Mouse (Mus musculus) liver, postnatal 0 days (tissue): Measurements from ENCODE around the gene Arhgef18. TPM values are rescaled to one million over a fixed set of nuclear protein-coding genes. Genes with fewer than 3 reads are reported as not detected.

Experiments used
- ATAC-seq: fragments of 200-750 bp; cut with Nextera tagmentation; 2 replicates; pipeline ENCODE4 v1.8.0; 2017; ENCODE audit warnings: mild to moderate bottlenecking, moderate library complexity
- DNase-seq: peaks from one replicate; pipeline ENCODE4 v3.0.0-alpha.2; 2016
- H3K27ac ChIP-seq: fragments of 300-500 bp; sonication (generic); 2 replicates; pipeline ENCODE4 v1.5.1; 2014; ENCODE audit warnings: antibody characterized with exemption, moderate library complexity, mild to moderate bottlenecking, low read depth
- H3K27me3 ChIP-seq: fragments of 300-500 bp; sonication (generic); 2 replicates; pipeline ENCODE4 v1.6.1; 2014; ENCODE audit warnings: low read length, control low read depth, mixed read lengths; ENCODE audit not compliant: insufficient read depth
- H3K36me3 ChIP-seq: fragments of 300-500 bp; sonication (generic); replicated peaks from 2 replicates; pipeline ENCODE4 v1.6.1; 2014; ENCODE audit warnings: mild to moderate bottlenecking, control low read depth, low read length, moderate library complexity, mixed read lengths; ENCODE audit not compliant: insufficient read depth
- H3K4me1 ChIP-seq: fragments of 300-500 bp; sonication (generic); 2 replicates; pipeline ENCODE4 v1.6.1; 2014; ENCODE audit warnings: antibody characterized with exemption, mild to moderate bottlenecking, control low read depth; ENCODE audit not compliant: insufficient read depth
- H3K4me2 ChIP-seq: fragments of 300-500 bp; sonication (generic); 2 replicates; pipeline ENCODE4 v1.6.1; 2014; ENCODE audit warnings: low read depth, mild to moderate bottlenecking, low read length, moderate library complexity, mixed read lengths
- H3K4me3 ChIP-seq: fragments of 300-500 bp; sonication (generic); 2 replicates; pipeline ENCODE4 v1.5.1; 2014; ENCODE audit warnings: low read depth, low read length
- H3K9ac ChIP-seq: fragments of 300-500 bp; sonication (generic); replicated peaks from 2 replicates; pipeline ENCODE4 v1.6.1; 2014; ENCODE audit warnings: mild to moderate bottlenecking, moderate library complexity
- H3K9me3 ChIP-seq: fragments of 300-500 bp; sonication (generic); 2 replicates; pipeline ENCODE4 v1.6.1; 2016; ENCODE audit warnings: mild to moderate bottlenecking, control low read depth, low read length, mixed read lengths
- CTCF ChIP-seq: sonication (generic); IDR thresholded peaks from 2 replicates; pipeline ENCODE4 v1.5.1; 2016; ENCODE audit warnings: antibody characterized with exemption, low read depth
- EP300 ChIP-seq: IDR thresholded peaks from 2 replicates; pipeline ENCODE4 v1.6.1; 2016; ENCODE audit warnings: antibody characterized with exemption, low read depth, mild to moderate bottlenecking
- WGBS: fragments of 180-500 bp; shearing (Covaris S2); extraction: QIAGEN DNeasy Blood & Tissue Kit; methylation state at CpG from one replicate; pipeline ENCODE4 v1.1.7; 2014; ENCODE audit not compliant: insufficient replicate concordance; 5-methylcytosine and 5-hydroxymethylcytosine counted together
- polyA plus RNA-seq: library from polyadenylated mRNA; unstranded; fragments of >200 nt; fragmentation: Nextera tagmentation; extraction: Ambion mirVana; gene quantifications from 2 replicates; pipeline ENCODE4 v1.2.1, GENCODE M21; 2015

Gene Arhgef18
- polyA plus RNA-seq, 1 experiment from 2014 or later: 1.9 TPM

DNA sequence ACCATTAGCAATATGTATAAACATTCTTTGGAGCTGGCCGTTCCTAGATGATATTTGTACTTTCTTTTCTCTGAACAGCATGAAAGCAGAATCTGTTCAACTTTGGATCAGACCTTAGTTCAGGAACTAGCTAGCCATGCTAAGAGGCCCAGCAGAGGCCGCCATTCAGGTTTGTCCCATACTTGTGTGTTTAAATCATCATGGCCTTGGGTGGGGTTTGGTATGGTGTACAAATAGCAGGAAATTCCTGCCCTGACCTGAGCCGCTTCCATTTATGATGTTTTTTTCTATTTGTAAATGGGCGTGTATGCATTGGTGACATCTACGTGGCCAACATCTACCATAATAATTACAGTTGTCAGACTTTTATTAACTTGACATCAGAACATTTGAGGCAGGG, 32.4 kb downstream of the Arhgef18 start:
- H3K9ac ChIP-seq: no peak overlapping the region
- H3K4me3 ChIP-seq: no peak overlapping the region
- no peaks in the 10 kb centered on the region for H3K9me3 ChIP-seq
- no peak overlapping the region for H3K4me2 ChIP-seq
- WGBS: 80% methylated on average over 5 of the region's 5 CpGs
- no peaks in the 10 kb centered on the region for H3K4me1 ChIP-seq
- ATAC-seq (no peak), DNase-seq (no peak)
- H3K27ac ChIP-seq: no peak overlapping the region
- peaks cover 23% of the 10 kb centered on the region for H3K36me3 ChIP-seq
- no peaks in the 10 kb centered on the region for H3K27me3 ChIP-seq
- TF ChIP-seq EP300: no peak
- no peak for TF ChIP-seq CTCF

DNA sequence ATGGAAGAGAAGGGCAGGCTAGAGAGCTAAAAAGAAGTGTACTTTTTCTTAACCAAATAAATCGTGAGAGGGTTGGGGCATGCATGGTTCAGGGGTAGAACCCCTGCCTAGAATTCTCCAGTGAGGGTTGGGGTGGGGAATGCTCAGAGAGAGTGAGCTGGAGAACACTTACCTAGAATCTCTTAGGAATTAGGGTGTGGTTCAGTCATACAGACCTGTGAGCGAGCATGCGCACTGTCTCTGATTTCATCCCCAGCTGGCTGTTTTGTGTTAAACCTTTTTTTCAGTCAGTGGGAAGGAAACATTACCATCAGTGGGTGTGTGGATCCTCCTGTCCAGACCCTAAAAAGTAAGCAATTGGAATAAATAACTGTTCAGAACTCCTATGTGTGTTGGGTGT, 33.4 kb downstream of the Arhgef18 start:
- Histone ChIP-seq H3K4me3 (no peak overlapping the region), H3K36me3 (peaks cover 29% of the 10 kb centered on the region), H3K4me2 (no peak overlapping the region), H3K4me1 (no peaks in the 10 kb centered on the region), H3K27ac (no peak overlapping the region), H3K9me3 (no peaks in the 10 kb centered on the region), H3K9ac (no peak overlapping the region), H3K27me3 (no peaks in the 10 kb centered on the region)
- WGBS: 77% methylated on average over 3 of the region's 3 CpGs
- TF ChIP-seq EP300: no peak
- no peak for TF ChIP-seq CTCF
- DNase-seq (no peak), ATAC-seq (no peak)

DNA sequence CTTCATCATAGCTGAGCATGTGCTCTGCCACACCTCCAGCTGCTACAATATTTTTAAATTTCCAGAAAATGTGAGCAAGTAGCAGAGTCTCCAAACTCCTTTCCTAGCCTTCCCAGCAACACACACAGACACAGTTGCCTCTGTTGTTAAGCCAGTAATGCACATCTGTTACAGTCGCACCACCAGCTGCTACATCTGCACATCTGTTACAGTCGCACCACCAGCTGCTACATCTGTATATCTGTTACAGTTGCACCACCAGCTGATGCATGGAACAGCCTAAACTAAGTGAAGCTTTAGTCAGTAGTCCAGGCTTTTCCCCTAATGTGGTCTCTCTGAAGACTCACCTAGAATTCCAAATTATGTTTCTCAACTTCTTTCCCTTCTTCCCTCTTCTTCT, 35.6 kb downstream of the Arhgef18 start:
- no peak overlapping the region for H3K27ac ChIP-seq
- 70% methylated on average over 2 of the region's 2 CpGs for WGBS
- H3K9me3 ChIP-seq: no peaks in the 10 kb centered on the region
- peaks cover 50% of the 10 kb centered on the region for H3K36me3 ChIP-seq
- H3K9ac ChIP-seq: no peak overlapping the region
- DNase-seq (no peak), ATAC-seq (no peak)
- no peak overlapping the region for H3K4me3 ChIP-seq
- H3K4me1 ChIP-seq: no peaks in the 10 kb centered on the region
- no peak overlapping the region for H3K4me2 ChIP-seq
- TF ChIP-seq EP300: no peak
- TF ChIP-seq CTCF: no peak
- H3K27me3 ChIP-seq: no peaks in the 10 kb centered on the region

DNA sequence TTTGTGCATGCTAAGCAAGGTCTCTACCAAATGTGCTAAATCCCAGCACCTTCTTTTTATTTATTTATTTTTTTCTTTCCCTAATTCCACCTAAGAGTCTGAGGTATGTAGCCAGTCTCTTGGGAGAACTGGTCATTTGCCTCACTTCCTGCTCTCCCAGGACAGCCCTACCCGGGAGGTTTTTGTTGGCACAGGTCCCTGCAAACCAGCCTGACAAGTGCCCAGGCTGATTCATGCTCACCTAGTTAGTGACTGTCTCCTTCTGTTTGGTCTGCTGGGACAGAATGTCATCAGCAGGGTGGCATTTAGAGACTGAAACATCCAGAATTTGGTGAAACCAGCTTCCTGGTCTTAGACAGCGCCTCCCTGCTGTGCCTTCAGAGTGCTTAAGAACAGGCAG, 37.2 kb downstream of the Arhgef18 start:
- H3K27ac ChIP-seq: no peak overlapping the region
- ATAC-seq (no peak), DNase-seq (no peak)
- no peaks in the 10 kb centered on the region for H3K9me3 ChIP-seq
- H3K9ac ChIP-seq: no peak overlapping the region
- H3K4me1 ChIP-seq: no peaks in the 10 kb centered on the region
- H3K36me3 ChIP-seq: peaks cover 61% of the 10 kb centered on the region
- H3K27me3 ChIP-seq: no peaks in the 10 kb centered on the region
- TF ChIP-seq EP300: no peak
- no peak for TF ChIP-seq CTCF
- WGBS: 76% methylated on average over 2 of the region's 2 CpGs
- no peak overlapping the region for H3K4me3 ChIP-seq
- H3K4me2 ChIP-seq: no peak overlapping the region

DNA sequence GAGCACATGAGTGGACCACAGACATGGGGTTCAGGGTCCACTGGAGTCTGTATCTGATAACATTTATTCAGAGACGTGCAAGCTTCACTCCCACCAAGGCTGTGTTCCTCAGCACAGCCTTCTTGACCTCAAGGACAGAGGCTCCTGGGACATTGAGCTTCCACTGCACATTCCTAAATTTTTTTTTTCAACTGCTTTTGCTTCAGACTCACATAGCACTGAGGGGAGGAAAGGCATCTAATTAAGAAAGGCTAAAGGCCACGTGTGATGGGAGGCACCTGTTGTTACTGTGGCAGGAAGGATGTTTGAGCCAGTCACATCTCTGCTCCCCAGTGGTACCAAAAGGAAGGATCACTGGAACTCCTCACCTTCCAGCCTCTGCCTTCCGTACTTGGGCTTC, 38.3 kb downstream of the Arhgef18 start:
- Histone ChIP-seq H3K27me3 (no peaks in the 10 kb centered on the region), H3K9me3 (no peaks in the 10 kb centered on the region), H3K9ac (no peak overlapping the region), H3K36me3 (peaks cover 69% of the 10 kb centered on the region), H3K27ac (no peak overlapping the region), H3K4me1 (no peaks in the 10 kb centered on the region), H3K4me2 (no peak overlapping the region), H3K4me3 (no peak overlapping the region)
- 82% methylated on average over 3 of the region's 3 CpGs for WGBS
- ATAC-seq: no peak
- no peak for TF ChIP-seq CTCF
- DNase-seq: no peak

DNA sequence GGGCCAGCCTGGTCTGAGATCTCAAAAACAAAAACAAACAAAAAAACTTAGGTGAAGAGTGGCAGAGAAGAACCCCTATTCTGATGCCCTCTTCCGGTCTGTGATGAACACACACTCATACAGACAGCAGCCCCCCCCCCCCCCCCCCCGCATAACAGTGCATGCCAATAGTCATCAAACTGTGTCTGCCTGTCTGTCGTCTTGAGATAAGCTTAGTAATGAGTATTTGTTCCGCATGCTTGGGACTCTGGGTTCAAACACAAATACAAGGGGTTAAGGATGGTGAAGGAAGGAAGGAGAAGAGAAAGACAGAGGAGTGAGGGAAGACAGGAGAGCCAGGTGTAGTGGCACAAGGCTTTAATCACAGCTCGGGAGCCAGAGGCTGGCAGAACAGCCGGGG, 43.7 kb downstream of the Arhgef18 start:
- Histone ChIP-seq H3K9ac (no peak overlapping the region), H3K27me3 (no peaks in the 10 kb centered on the region), H3K4me3 (no peak overlapping the region), H3K9me3 (no peaks in the 10 kb centered on the region), H3K27ac (no peak overlapping the region), H3K36me3 (peaks cover 87% of the 10 kb centered on the region), H3K4me1 (no peaks in the 10 kb centered on the region), H3K4me2 (no peak overlapping the region)
- no peak for DNase-seq
- TF ChIP-seq EP300: no peak
- no peak for TF ChIP-seq CTCF
- ATAC-seq: peak; percentile 38; the same call in 1 of the 2 replicates
- WGBS: 69% methylated on average over 6 of the region's 6 CpGs

DNA sequence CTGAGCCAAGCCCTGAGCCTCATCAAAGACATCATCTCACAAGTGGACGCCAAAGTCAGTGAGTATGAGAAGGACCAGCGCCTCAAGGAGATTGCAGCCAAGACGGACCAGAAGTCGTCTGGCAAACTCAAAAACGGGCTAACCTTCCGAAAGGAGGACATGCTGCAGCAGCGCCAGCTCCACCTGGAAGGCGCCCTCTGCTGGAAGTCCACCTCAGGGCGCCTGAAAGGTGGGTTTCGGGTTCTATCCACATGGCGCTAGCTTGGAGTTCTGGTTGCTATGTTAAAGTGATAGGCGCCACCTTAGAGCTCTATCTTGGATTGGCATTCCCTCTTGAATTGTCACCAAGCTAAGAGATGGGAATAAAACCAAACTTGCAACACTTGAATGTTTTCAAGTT, 46.7 kb downstream of the Arhgef18 start:
- ATAC-seq (no peak), DNase-seq (no peak)
- Histone ChIP-seq H3K9me3 (no peaks in the 10 kb centered on the region), H3K4me1 (no peaks in the 10 kb centered on the region), H3K9ac (no peak overlapping the region), H3K27me3 (no peaks in the 10 kb centered on the region), H3K27ac (no peak overlapping the region), H3K4me2 (no peak overlapping the region), H3K36me3 (peaks cover 66% of the 10 kb centered on the region), H3K4me3 (no peak overlapping the region)
- peak; percentile 52 for TF ChIP-seq CTCF
- no peak for TF ChIP-seq EP300
- WGBS: 78% methylated on average over 12 of the region's 12 CpGs
